Mouse (Mus musculus) heart, adult 2 months (tissue): ENCODE measurements around the gene Ift43. TPM values are rescaled to one million over a fixed set of nuclear protein-coding genes. Genes with fewer than 3 reads are reported as not detected.

Experiments used
- DNase-seq, 2 experiments: peaks; one replicate each; pipeline ENCODE4 v3.0.0; 2021
- H3K27ac ChIP-seq: fragments of 200-600 bp; 2 replicates; pipeline ENCODE4 v1.8.1; 2022
- H3K27me3 ChIP-seq: fragments of 200-500 bp; 2 replicates; pipeline ENCODE4 v1.6.1; 2012; ENCODE audit warnings: mild to moderate bottlenecking, low read length, inconsistent platforms, mixed read lengths; ENCODE audit not compliant: control insufficient read depth, insufficient read depth
- H3K36me3 ChIP-seq: fragments of 200-500 bp; 2 replicates; pipeline ENCODE4 v1.6.1; 2012; ENCODE audit warnings: low read length, inconsistent platforms; ENCODE audit not compliant: control insufficient read depth, insufficient read depth
- H3K4me1 ChIP-seq: fragments of 200-500 bp; 2 replicates; pipeline ENCODE4 v1.6.1; 2011; ENCODE audit warnings: low read length; ENCODE audit not compliant: control insufficient read depth, insufficient read depth
- H3K4me3 ChIP-seq: fragments of 200-600 bp; 2 replicates; pipeline ENCODE4 v1.8.1; 2022
- H3K79me2 ChIP-seq: fragments of 200-500 bp; replicated peaks from 2 replicates; pipeline ENCODE4 v1.6.1; 2012; ENCODE audit warnings: mild to moderate bottlenecking, inconsistent platforms, low read length, moderate library complexity, mixed read lengths; ENCODE audit not compliant: control insufficient read depth, insufficient read depth
- H3K9ac ChIP-seq: fragments of 200-500 bp; 2 replicates; pipeline ENCODE4 v1.6.1; 2012; ENCODE audit warnings: low read depth, mild to moderate bottlenecking, control low read depth, inconsistent platforms, low read length, mixed read lengths
- CTCF ChIP-seq: fragments of 200-600 bp; IDR thresholded peaks from 2 replicates; pipeline ENCODE4 v1.8.1; 2022; ENCODE audit warnings: antibody characterized with exemption, mild to moderate bottlenecking, moderate library complexity
- EP300 ChIP-seq: fragments of 200-500 bp; IDR thresholded peaks from 2 replicates; pipeline ENCODE4 v1.6.1; 2011; ENCODE audit warnings: low read depth, low read length, control low read depth; ENCODE audit not compliant: insufficient read depth
- POLR2A ChIP-seq: fragments of 200-500 bp; IDR thresholded peaks from 2 replicates; pipeline ENCODE4 v1.6.1; 2011; ENCODE audit warnings: mild to moderate bottlenecking, low read depth, low read length, control low read depth; ENCODE audit not compliant: insufficient read depth
- WGBS: fragments of 180-500 bp; shearing (Covaris S2); methylation state at CpG from one replicate; pipeline ENCODE4 v1.1.7; 2018; 5-methylcytosine and 5-hydroxymethylcytosine counted together
- intact Hi-C: fragments of 180-260 bp; cut with DNase I; formaldehyde crosslinking; loops from one replicate; pipeline ENCODE4 v1.15.1; 2025
- polyA plus RNA-seq: library from polyadenylated mRNA; depleted of rRNA; stranded (reverse); fragments of >200 nt; gene quantifications from 2 replicates; pipeline ENCODE4 v1.2.3, GENCODE M21; 2012
- total RNA-seq, 2 experiments: library from RNA; stranded (reverse); gene quantifications; 2 replicates each; pipeline ENCODE4 v1.2.3; 2021

The Ift43 gene
- total and polyA plus RNA-seq, 3 experiments = 21.6 to 31.9 (median 26.1) TPM

DNA sequence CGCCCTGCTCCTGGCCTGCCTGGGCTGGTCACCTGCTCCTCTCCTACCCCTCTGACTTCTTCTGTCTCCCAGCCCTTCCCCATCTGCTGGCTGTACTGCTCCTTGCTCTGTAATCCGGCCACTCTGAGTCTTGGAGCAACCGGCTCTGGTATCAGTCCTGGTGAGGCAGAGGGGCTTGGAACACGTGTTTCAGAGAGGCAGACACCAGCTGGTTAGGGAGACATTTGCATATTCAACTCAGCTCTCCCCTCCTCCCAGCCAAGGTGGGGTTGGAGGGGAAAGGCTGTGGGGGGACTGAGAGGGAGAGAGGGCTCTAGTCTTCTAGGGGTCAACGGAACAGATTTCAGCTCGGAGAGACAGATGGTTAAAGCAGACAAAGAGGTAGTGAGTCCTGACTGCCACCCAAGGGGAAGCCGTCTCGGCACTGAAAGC lies 99.0 kb downstream of the Ift43 start:
- Histone ChIP-seq H3K79me2 (no peaks in the 10 kb centered on the region), H3K4me3 (no peak overlapping the region), H3K9ac (no peak overlapping the region), H3K27me3 (no peaks in the 10 kb centered on the region), H3K4me1 (no peaks in the 10 kb centered on the region), H3K27ac (no peak overlapping the region), H3K36me3 (no peaks in the 10 kb centered on the region)
- WGBS = 40% methylated on average over 8 of the region's 8 CpGs
- intact Hi-C loops = no loop called here
- TF ChIP-seq EP300 (no peak), POLR2A (no peak), CTCF (no peak)
- DNase-seq = no peak

- Histone ChIP-seq H3K9ac (no peak overlapping the region), H3K4me1 (no peaks in the 10 kb centered on the region), H3K4me3 (no peak overlapping the region), H3K79me2 (no peaks in the 10 kb centered on the region), H3K36me3 (no peaks in the 10 kb centered on the region), H3K27ac (no peak overlapping the region), H3K27me3 (no peaks in the 10 kb centered on the region)
- intact Hi-C loops = no loop called here
- no peak for DNase-seq
- WGBS = 49% methylated on average over 2 of the region's 2 CpGs
- TF ChIP-seq EP300 = no peak
- TF ChIP-seq POLR2A = no peak
- TF ChIP-seq CTCF = no peak
Observed at GRCm38 (mm10) chr12:86181879-86182278, 99.5 kb downstream of the Ift43 start.

DNA sequence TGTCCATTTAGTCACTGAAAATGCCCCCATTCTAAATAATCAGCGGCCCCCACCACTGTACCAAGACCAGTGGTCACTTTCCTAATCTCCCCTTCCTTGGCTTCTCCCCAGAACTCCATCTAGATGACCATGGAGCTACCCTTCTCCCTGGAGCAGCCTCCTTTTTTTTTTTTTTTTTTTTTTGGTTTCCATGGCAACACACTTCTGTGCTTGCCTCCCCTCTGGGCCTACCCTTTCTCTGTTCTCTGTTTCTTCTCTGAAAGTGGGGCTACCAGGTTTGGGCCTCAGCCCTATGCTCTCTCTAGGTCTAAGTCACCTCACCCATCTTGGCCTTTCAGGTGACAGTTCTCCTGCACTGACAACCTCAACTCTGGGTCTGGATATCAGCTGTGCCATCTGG lies 100.1 kb downstream of the Ift43 start:
- WGBS = 89% methylated on average over 1 of the region's 1 CpGs
- Histone ChIP-seq H3K4me1 (no peaks in the 10 kb centered on the region), H3K27me3 (no peaks in the 10 kb centered on the region), H3K27ac (no peak overlapping the region), H3K36me3 (no peaks in the 10 kb centered on the region), H3K9ac (no peak overlapping the region), H3K4me3 (no peak overlapping the region), H3K79me2 (no peaks in the 10 kb centered on the region)
- intact Hi-C loops = no loop called here
- no peak for DNase-seq
- TF ChIP-seq EP300 = no peak
- no peak for TF ChIP-seq POLR2A
- no peak for TF ChIP-seq CTCF

GRCm38 (mm10) chr12:86188161-86188560 lies 105.8 kb downstream of the Ift43 start:
- 84% methylated on average over 5 of the region's 5 CpGs for WGBS
- Histone ChIP-seq H3K79me2 (no peaks in the 10 kb centered on the region), H3K27ac (no peak overlapping the region), H3K4me1 (no peaks in the 10 kb centered on the region), H3K36me3 (no peaks in the 10 kb centered on the region), H3K27me3 (no peaks in the 10 kb centered on the region), H3K9ac (no peak overlapping the region), H3K4me3 (no peak overlapping the region)
- intact Hi-C loops = no loop called here
- TF ChIP-seq CTCF (peak; percentile 60), EP300 (no peak), POLR2A (no peak)
- no peak for DNase-seq

GRCm38 (mm10) chr12:86189601-86190323 lies 107.4 kb downstream of the Ift43 start:
- H3K79me2 ChIP-seq = no peaks in the 10 kb centered on the region
- H3K9ac ChIP-seq = no peak overlapping the region
- intact Hi-C loops = no loop called here
- no peak overlapping the region for H3K4me3 ChIP-seq
- TF ChIP-seq CTCF = no peak
- TF ChIP-seq POLR2A = no peak
- no peak for TF ChIP-seq EP300
- 17% methylated on average over 19 of the region's 19 CpGs for WGBS
- no peak for DNase-seq
- H3K27ac ChIP-seq = no peak overlapping the region
- no peaks in the 10 kb centered on the region for H3K27me3 ChIP-seq
- H3K36me3 ChIP-seq = no peaks in the 10 kb centered on the region
- no peaks in the 10 kb centered on the region for H3K4me1 ChIP-seq

- intact Hi-C loops = no loop called here
- whole genome bisulfite sequencing = 41% methylated on average over 15 of the region's 15 CpGs
- H3K27ac ChIP-seq = no peak overlapping the region
Observed at GRCm38 (mm10) chr12:86192036-86192449, 109.7 kb downstream of the Ift43 start.

More at GRCm38 (mm10) chr12:86192036-86192449, 109.7 kb downstream of the Ift43 start:
- Histone ChIP-seq H3K36me3 (no peaks in the 10 kb centered on the region), H3K79me2 (no peaks in the 10 kb centered on the region), H3K9ac (no peak overlapping the region), H3K27me3 (no peaks in the 10 kb centered on the region), H3K4me1 (no peaks in the 10 kb centered on the region), H3K4me3 (no peak overlapping the region)
- TF ChIP-seq CTCF = no peak
- TF ChIP-seq POLR2A = no peak
- TF ChIP-seq EP300 = no peak
- DNase-seq = no peak
